Comparison of ENCODE assay signal across 13 mouse cellular contexts in genomic region chr1:190280081-190280858, GRCm38 (mm10).
DNase-seq lines count a peak whose midpoint lies in the region; TF ChIP-seq lines count a peak whose summit lies in the region.
"Had no signal": no experiment of that assay in that cellular context is flagged by ENCODE, and none has a peak within 500 bp of the region (broad histone marks: within the 10 kb centered on the region; RNA-seq: fewer than 3 reads in every experiment).

No protein-coding gene starts in this region.

- intact Hi-C loops in left cerebral cortex, postnatal 14 days (cut with DNase I), result no loop called here

- peak in 1 of 2 experiments; percentile 35 for DNase-seq in cerebellum, adult 2 months
- DNase-seq in cerebellum, adult 8-10 months, result no peak
- peak; percentile 19 to 23 for DNase-seq in left cerebral cortex, adult 18-20 months (ENCODE audit: low spot score in 2 of 2)
- DNase-seq in left cerebral cortex, postnatal 14 days (ENCODE audit: low spot score in 2 of 2), result no peak
- peak; percentile 9 to 65 for DNase-seq in left cerebral cortex, adult 8-10 months (ENCODE audit: low spot score in 2 of 2)
- no peak for DNase-seq in MN1 (ENCODE audit: low spot score)
- DNase-seq in lung, postnatal 25 days (ENCODE audit: low spot score), result no peak
- DNase-seq: adrenal gland, adult 8-10 months; gastrocnemius, postnatal 25 days; liver, embryonic 13.5 days had no signal

- H3K27ac ChIP-seq in cerebellum, adult 2 months (ENCODE audit: insufficient read depth, low read length), result peak overlapping the region; percentile 52; the same call in 1 of the 2 replicates
- peak overlapping the region; percentile 21 for H3K27ac ChIP-seq in cortical plate, adult 2 months (ENCODE audit: insufficient read depth, low read length)
- H3K27ac ChIP-seq: heart, embryonic 13.5 days; liver, embryonic 13.5 days had no signal

- TF ChIP-seq POLR2A in cerebellum, adult 2 months (IDR thresholded peaks at IDR 0.05; ENCODE audit: borderline replicate concordance, insufficient read depth, low read length), result no peak
- no peak for TF ChIP-seq POLR2A in cortical plate, adult 2 months (IDR thresholded peaks at IDR 0.05; ENCODE audit: extremely low read depth, insufficient read depth, low read length)

- H3K4me1 ChIP-seq in cerebellum, adult 2 months (ENCODE audit: control insufficient read depth, insufficient read depth, low read length), result peaks cover 2% of the 10 kb centered on the region; the same call in 1 of the 2 replicates
- H3K4me1 ChIP-seq in cortical plate, adult 2 months (ENCODE audit: control insufficient read depth, insufficient read depth, low read length), result no peaks in the 10 kb centered on the region
- H3K4me1 ChIP-seq: liver, embryonic 13.5 days had no signal

- TF ChIP-seq CTCF in cerebellum, adult 2 months (IDR thresholded peaks at IDR 0.05; ENCODE audit: borderline replicate concordance, insufficient read depth, low read depth, low read length), result no peak
- no peak for TF ChIP-seq CTCF in cortical plate, adult 2 months (IDR thresholded peaks at IDR 0.05; ENCODE audit: extremely low read depth, insufficient read depth, low read length)

- H3K4me3 ChIP-seq in cerebellum, adult 2 months (replicated peaks; ENCODE audit: insufficient read depth, low read depth, low read length), result no peak overlapping the region
- no peak overlapping the region for H3K4me3 ChIP-seq in cortical plate, adult 2 months (ENCODE audit: insufficient read depth, low read length)
- H3K4me3 ChIP-seq: heart, embryonic 13.5 days; liver, embryonic 13.5 days; myocyte had no signal

- no peaks in the 10 kb centered on the region for H3K27me3 ChIP-seq in cerebellum, adult 2 months (ENCODE audit: control insufficient read depth, insufficient read depth, low read length)
- H3K27me3 ChIP-seq: liver, embryonic 13.5 days had no signal

- 45% methylated on average over 18 of the region's 18 CpGs for WGBS in cerebellum, adult 2 months

Comparison
In these comparisons a context has a peak if more than half of its experiments do, and no peak if none do; other contexts are left out.
1. DNase-seq: peak in left cerebral cortex, adult 18-20 months (2 of 2) and left cerebral cortex, adult 8-10 months (2 of 2); none in cerebellum, adult 8-10 months (single experiment), left cerebral cortex, postnatal 14 days (0 of 2), MN1 (single experiment) and lung, postnatal 25 days (single experiment).